ENCODE assay signal across 20 mouse cellular contexts in genomic region chr19:42454006-42454405, GRCm38 (mm10). TPM values are rescaled to one million over a fixed set of nuclear protein-coding genes. Genes with fewer than 3 reads are reported as not detected.
DNase-seq lines count a peak whose midpoint lies in the region; ATAC-seq and TF ChIP-seq lines count a peak whose summit lies in the region.
"Had no signal": no experiment of that assay in that cellular context is flagged by ENCODE, and none has a peak within 500 bp of the region (broad histone marks: within the 10 kb centered on the region; RNA-seq: fewer than 3 reads in every experiment).

No protein-coding gene starts in this region.

- no peaks in the 10 kb centered on the region for H3K27me3 ChIP-seq in kidney, embryonic 14.5 days (ENCODE audit: control insufficient read depth, insufficient read depth, low read length)
- H3K27me3 ChIP-seq in Patski = no peaks in the 10 kb centered on the region
- H3K27me3 ChIP-seq in kidney, postnatal 0 days (ENCODE audit: insufficient read depth, low read length) = no peaks in the 10 kb centered on the region
- H3K27me3 ChIP-seq: embryonic facial prominence, embryonic 12.5 days; forebrain, embryonic 15.5 days had no signal

- no peaks in the 10 kb centered on the region for H3K36me3 ChIP-seq in kidney, embryonic 14.5 days (ENCODE audit: control insufficient read depth, insufficient read depth, low read length)
- H3K36me3 ChIP-seq in kidney, postnatal 0 days (ENCODE audit: insufficient read depth, low read length) = no peaks in the 10 kb centered on the region
- H3K36me3 ChIP-seq: embryonic facial prominence, embryonic 12.5 days; forebrain, embryonic 15.5 days; heart, embryonic 10.5 days had no signal

- no peak overlapping the region for H3K27ac ChIP-seq in kidney, embryonic 14.5 days (ENCODE audit: low read depth, low read length)
- no peak overlapping the region for H3K27ac ChIP-seq in kidney, postnatal 0 days
- H3K27ac ChIP-seq: embryonic facial prominence, embryonic 12.5 days; forebrain, embryonic 15.5 days; heart, embryonic 10.5 days had no signal

- ATAC-seq in kidney, embryonic 14.5 days (ENCODE audit: low FRiP score, low TSS enrichment) = no peak
- ATAC-seq in Patski = no peak
- ATAC-seq in kidney, postnatal 0 days (replicated peaks; ENCODE audit: low FRiP score, low read depth) = peak; percentile 31; the same call in 1 of the 2 replicates
- ATAC-seq: activated CD4-positive, CD25-positive, alpha-beta regulatory T cell, adult 4 months; forebrain, embryonic 15.5 days had no signal

- CTCF ChIA-PET in Patski (lab: Charles Lee) = interaction anchor here (1.0 to 4.3 kb wide), 4 partner anchors 10 to 139 kb away, joined by 3 to 28 read pairs (median 8); no protein-coding TSS in a partner anchor

- in situ Hi-C loops in Patski (cut with MboI; ENCODE audit: low pct_unique_long_range_greater_than_20kb) = no loop called here

- H3K4me2 ChIP-seq in kidney, embryonic 14.5 days (replicated peaks; ENCODE audit: low read depth, low read length) = no peak overlapping the region
- no peak overlapping the region for H3K4me2 ChIP-seq in kidney, postnatal 0 days (ENCODE audit: low read length)
- H3K4me2 ChIP-seq: embryonic facial prominence, embryonic 12.5 days; forebrain, embryonic 15.5 days had no signal

- no peaks in the 10 kb centered on the region for H3K4me1 ChIP-seq in kidney, embryonic 14.5 days (ENCODE audit: control insufficient read depth, insufficient read depth, low read length)
- no peaks in the 10 kb centered on the region for H3K4me1 ChIP-seq in kidney, postnatal 0 days (replicated peaks; ENCODE audit: insufficient read depth, low read length)
- H3K4me1 ChIP-seq: embryonic facial prominence, embryonic 12.5 days; forebrain, embryonic 15.5 days had no signal

- H3K4me3 ChIP-seq in kidney, embryonic 14.5 days (ENCODE audit: low read length) = no peak overlapping the region
- no peak overlapping the region for H3K4me3 ChIP-seq in kidney, postnatal 0 days (replicated peaks; ENCODE audit: low read depth, low read length)
- H3K4me3 ChIP-seq: embryonic facial prominence, embryonic 12.5 days; forebrain, embryonic 15.5 days; heart, embryonic 10.5 days had no signal

- DNase-seq in kidney, adult 18-20 months = peak; percentile 56
- DNase-seq in Patski (ENCODE audit: low read depth, low spot score) = peak; percentile 38
- DNase-seq in kidney, postnatal 0 days (ENCODE audit: low spot score) = no peak
- DNase-seq in kidney, postnatal 36 days = peak; percentile 70 to 76
- no peak for DNase-seq in heart, postnatal 25 days (ENCODE audit: low spot score)
- no peak for DNase-seq in lung, postnatal 10 days
- DNase-seq: adrenal gland, postnatal 14 days; cerebellum, adult 11-12 months; cerebellum, adult 9-10 months; cerebellum, postnatal 25 days; gastrocnemius, postnatal 10 days; heart, adult 18-20 months; heart, postnatal 10 days had no signal

- POLR2A ChIA-PET in Patski (lab: Charles Lee) = no interaction called here

- WGBS in kidney, embryonic 14.5 days = 73% methylated on average over 9 of the region's 9 CpGs
- 69% methylated on average over 9 of the region's 9 CpGs for WGBS in kidney, postnatal 0 days

- intact Hi-C loops in heart, postnatal 25 days (cut with DNase I) = no loop called here

- TF ChIP-seq CTCF in Patski (IDR thresholded peaks at IDR 0.05) = no peak
- TF ChIP-seq CTCF in kidney, postnatal 0 days (IDR thresholded peaks at IDR 0.05; ENCODE audit: low read depth) = no peak

- no peak overlapping the region for H3K9ac ChIP-seq in kidney, embryonic 14.5 days (ENCODE audit: low read depth, low read length)
- no peak overlapping the region for H3K9ac ChIP-seq in kidney, postnatal 0 days (ENCODE audit: low read depth, low read length)
- H3K9ac ChIP-seq: embryonic facial prominence, embryonic 12.5 days; forebrain, embryonic 15.5 days had no signal

- H3K9me3 ChIP-seq in kidney, embryonic 14.5 days (ENCODE audit: control insufficient read depth, low read length) = no peaks in the 10 kb centered on the region
- H3K9me3 ChIP-seq in kidney, postnatal 0 days (replicated peaks; ENCODE audit: low read length) = no peaks in the 10 kb centered on the region
- H3K9me3 ChIP-seq: embryonic facial prominence, embryonic 12.5 days; forebrain, embryonic 15.5 days; heart, embryonic 10.5 days had no signal

RNA-seq across cellular contexts. Expression of gene Crtac1, which starts 22.4 kb away (rescaled TPM):
- 5.7 and 6.3 TPM in 2 replicates for polyA plus RNA-seq in kidney, embryonic 14.5 days (2014; fragmentation: Nextera tagmentation; extraction: Ambion mirVana)
- polyA plus RNA-seq in Patski (2021) = 15.3 TPM
- 2.6 and 3.5 TPM in 2 replicates for polyA plus RNA-seq in kidney, postnatal 0 days (2015; fragmentation: Nextera tagmentation; extraction: Ambion mirVana)
- total RNA-seq in heart, postnatal 25 days (2021) = under 1 TPM in 1 of 2 experiments, not detected in 1; 0.10 TPM
- total RNA-seq: heart, adult 18-20 months; MEL had no signal
- polyA plus RNA-seq: activated CD4-positive, CD25-positive, alpha-beta regulatory T cell, adult 4 months; C2C12 had no signal

Comparison
In these comparisons a context has a peak if more than half of its experiments do, and no peak if none do; other contexts are left out.
1. DNase-seq: peak in kidney, adult 18-20 months (single experiment), Patski (single experiment) and kidney, postnatal 36 days (2 of 2); none in kidney, postnatal 0 days (single experiment), heart, postnatal 25 days (single experiment) and lung, postnatal 10 days (single experiment).